Mouse (Mus musculus) midbrain, embryonic 14.5 days (tissue): Measurements from ENCODE around the gene Sptssb. TPM values are rescaled to one million over a fixed set of nuclear protein-coding genes. Genes with fewer than 3 reads are reported as not detected.

Experiments
- ATAC-seq: fragments of 200-750 bp; cut with Nextera tagmentation; 2 replicates; pipeline ENCODE4 v1.8.0; 2017; ENCODE audit warnings: moderate number of reproducible peaks, moderate library complexity; ENCODE audit not compliant: low FRiP score, low TSS enrichment
- DNase-seq: peaks from one replicate; pipeline ENCODE4 v3.0.0-alpha.2; 2015
- H3K27ac ChIP-seq: fragments of 300-500 bp; sonication (generic); replicated peaks from 2 replicates; pipeline ENCODE4 v1.5.1; 2014; ENCODE audit warnings: mild to moderate bottlenecking, low read depth, low read length, moderate library complexity
- H3K27me3 ChIP-seq: fragments of 300-500 bp; sonication (generic); 2 replicates; pipeline ENCODE4 v1.6.1; 2014; ENCODE audit warnings: low read length, control low read depth, mixed read lengths; ENCODE audit not compliant: control insufficient read depth, insufficient read depth
- H3K36me3 ChIP-seq: fragments of 300-500 bp; sonication (generic); 2 replicates; pipeline ENCODE4 v1.6.1; 2014; ENCODE audit warnings: low read length, control low read depth; ENCODE audit not compliant: control insufficient read depth, insufficient read depth
- H3K4me1 ChIP-seq: fragments of 300-500 bp; sonication (generic); 2 replicates; pipeline ENCODE4 v1.6.1; 2014; ENCODE audit warnings: mild to moderate bottlenecking, antibody characterized with exemption, low read length, control low read depth; ENCODE audit not compliant: control insufficient read depth, insufficient read depth
- H3K4me2 ChIP-seq: fragments of 300-500 bp; sonication (generic); 2 replicates; pipeline ENCODE4 v1.6.1; 2014; ENCODE audit warnings: mild to moderate bottlenecking, low read length, moderate library complexity
- H3K4me3 ChIP-seq: fragments of 300-500 bp; sonication (generic); replicated peaks from 2 replicates; pipeline ENCODE4 v1.5.1; 2014; ENCODE audit warnings: low read depth, low read length
- H3K9ac ChIP-seq: fragments of 300-500 bp; sonication (generic); replicated peaks from 2 replicates; pipeline ENCODE4 v1.6.1; 2014; ENCODE audit warnings: mild to moderate bottlenecking, low read length, moderate library complexity
- H3K9me3 ChIP-seq: fragments of 300-500 bp; sonication (generic); 2 replicates; pipeline ENCODE4 v1.6.1; 2016; ENCODE audit warnings: low read length, control low read depth, mixed read lengths; ENCODE audit not compliant: control insufficient read depth
- WGBS: fragments of 180-500 bp; shearing (Covaris S2); extraction: QIAGEN DNeasy Blood & Tissue Kit; methylation state at CpG from one replicate; pipeline ENCODE4 v1.1.7; 2014; 5-methylcytosine and 5-hydroxymethylcytosine counted together
- polyA plus RNA-seq: library from polyadenylated mRNA; unstranded; fragments of >200 nt; fragmentation: Nextera tagmentation; extraction: Ambion mirVana; gene quantifications from 2 replicates; pipeline ENCODE4 v1.2.1, GENCODE M21; 2014

Gene Sptssb
- polyA plus RNA-seq, 1 experiment from 2014 or later, result 0.38 TPM

- ATAC-seq, result no peak
- Histone ChIP-seq H3K27me3 (no peaks in the 10 kb centered on the region), H3K4me3 (peak overlapping the region; percentile 55), H3K4me2 (peak overlapping the region; percentile 96), H3K4me1 (peaks cover 9% of the 10 kb centered on the region; the same call in 1 of the 2 replicates), H3K9ac (peak overlapping the region; percentile 53; the same call in 1 of the 2 replicates), H3K9me3 (no peaks in the 10 kb centered on the region), H3K36me3 (no peaks in the 10 kb centered on the region), H3K27ac (no peak overlapping the region)
- 60% methylated on average over 9 of the region's 9 CpGs for WGBS
- DNase-seq, result no peak
Observed at GRCm38 (mm10) chr3:69861789-69862395, 2.2 kb upstream of the Sptssb start.

DNA sequence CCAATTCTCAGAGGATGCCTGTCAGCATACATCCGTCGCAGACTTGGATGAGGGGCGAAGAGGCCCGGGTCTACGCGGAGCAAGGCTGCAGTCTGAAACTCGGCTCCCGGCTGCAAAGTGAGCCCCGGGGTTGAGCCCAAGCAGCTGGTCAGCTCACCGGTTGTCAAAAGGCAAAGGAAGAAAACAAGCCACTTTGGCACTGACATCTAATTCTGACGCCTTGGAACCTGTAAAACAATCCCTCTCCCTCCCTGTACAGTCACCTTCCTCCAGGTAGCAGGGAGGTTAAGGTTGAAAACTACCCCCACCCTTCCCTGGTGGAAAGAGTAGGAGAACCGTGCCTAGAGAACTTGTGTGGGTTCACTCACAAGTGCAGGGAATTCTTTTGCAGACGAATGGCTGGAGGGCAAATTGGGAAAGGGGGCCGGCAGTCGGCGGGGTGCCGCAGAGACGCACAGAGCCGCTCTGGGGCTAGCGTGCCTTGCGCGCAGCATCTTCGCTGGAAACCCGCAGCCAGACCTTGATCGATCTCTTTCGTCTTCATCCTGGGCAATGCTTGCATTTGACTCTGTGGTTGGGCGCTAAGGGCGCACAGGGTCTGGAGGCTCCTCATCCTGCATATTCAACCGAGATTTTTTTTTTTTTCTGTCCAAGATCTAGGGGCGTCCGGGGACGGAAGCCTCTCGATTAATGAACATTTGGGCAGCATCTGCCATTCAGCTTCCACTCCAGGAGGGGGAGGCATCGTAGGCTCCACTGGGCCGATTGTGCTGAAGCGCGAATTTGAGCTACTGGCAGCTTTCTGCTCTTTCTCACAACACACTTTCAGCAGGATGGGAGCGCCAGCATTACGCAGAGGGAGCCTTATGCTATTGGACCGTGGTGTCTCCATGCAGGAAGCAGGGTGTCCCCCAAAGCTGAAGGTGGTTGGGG, 1.1 kb upstream of the Sptssb start:
- ATAC-seq, result peak; percentile 75
- H3K9me3 ChIP-seq, result no peaks in the 10 kb centered on the region
- peaks cover 9% of the 10 kb centered on the region; the same call in 1 of the 2 replicates for H3K4me1 ChIP-seq
- H3K4me3 ChIP-seq, result peak overlapping the region; percentile 55
- H3K27ac ChIP-seq, result 0 out of 2 replicates have a peak overlapping the region, but pooled peaks have one; percentile 26
- DNase-seq, result peak; percentile 84
- H3K4me2 ChIP-seq, result peak overlapping the region; percentile 96
- no peaks in the 10 kb centered on the region for H3K27me3 ChIP-seq
- H3K36me3 ChIP-seq, result no peaks in the 10 kb centered on the region
- under 1% methylated on average over 40 of the region's 40 CpGs for WGBS
- H3K9ac ChIP-seq, result peak overlapping the region; percentile 53

DNA sequence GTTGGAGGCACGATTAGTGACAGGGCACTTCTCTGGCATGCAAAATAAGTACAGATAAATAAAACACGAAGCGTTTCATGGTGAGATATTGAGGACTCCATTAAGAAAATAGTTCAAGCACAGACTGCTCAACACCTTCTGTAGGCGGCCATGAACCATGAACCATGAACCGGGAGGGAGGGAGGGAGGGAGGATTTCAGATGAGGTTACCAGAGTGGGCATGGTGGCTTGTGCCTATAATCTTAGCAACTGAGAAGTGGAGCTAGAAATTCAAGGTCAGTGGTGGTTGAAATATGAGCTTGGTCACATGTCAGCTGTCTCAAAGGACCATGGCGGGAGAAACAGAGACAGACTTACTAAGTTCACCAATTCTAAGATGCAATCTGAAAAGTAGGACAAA, 20.3 kb downstream of the Sptssb start:
- Histone ChIP-seq H3K9ac (no peak overlapping the region), H3K4me3 (no peak overlapping the region), H3K27me3 (no peaks in the 10 kb centered on the region), H3K36me3 (no peaks in the 10 kb centered on the region), H3K27ac (no peak overlapping the region), H3K4me2 (no peak overlapping the region), H3K4me1 (no peaks in the 10 kb centered on the region), H3K9me3 (no peaks in the 10 kb centered on the region)
- DNase-seq (no peak), ATAC-seq (no peak)
- 86% methylated on average over 6 of the region's 6 CpGs for WGBS

DNA sequence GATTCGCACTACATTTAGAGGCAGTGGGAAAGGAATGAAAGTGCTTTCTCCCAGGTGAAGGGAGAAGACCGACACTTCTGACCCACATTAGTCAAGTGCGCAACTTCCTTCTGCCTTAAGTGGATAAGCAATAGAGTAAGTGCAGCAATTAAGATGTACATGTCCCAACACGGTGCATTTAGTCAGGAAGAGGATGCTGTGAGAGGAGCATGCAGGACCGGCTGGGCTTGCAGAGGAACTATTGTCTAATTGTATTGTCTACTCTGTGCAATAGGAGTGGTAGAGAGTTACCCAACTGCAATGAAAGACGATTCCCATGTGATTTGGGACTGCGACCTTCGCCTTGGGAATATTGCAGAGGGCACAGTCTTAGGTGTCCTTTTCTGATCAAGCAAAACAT, 30.2 kb downstream of the Sptssb start:
- H3K4me3 ChIP-seq, result no peak overlapping the region
- no peaks in the 10 kb centered on the region for H3K4me1 ChIP-seq
- H3K36me3 ChIP-seq, result no peaks in the 10 kb centered on the region
- no peak overlapping the region for H3K27ac ChIP-seq
- H3K27me3 ChIP-seq, result no peaks in the 10 kb centered on the region
- ATAC-seq, result no peak
- no peak overlapping the region for H3K4me2 ChIP-seq
- DNase-seq, result no peak
- no peak overlapping the region for H3K9ac ChIP-seq
- WGBS, result 85% methylated on average over 8 of the region's 8 CpGs
- no peaks in the 10 kb centered on the region for H3K9me3 ChIP-seq

- Histone ChIP-seq H3K36me3 (no peaks in the 10 kb centered on the region), H3K4me1 (no peaks in the 10 kb centered on the region), H3K4me2 (no peak overlapping the region), H3K4me3 (no peak overlapping the region), H3K27ac (no peak overlapping the region), H3K27me3 (no peaks in the 10 kb centered on the region), H3K9ac (no peak overlapping the region), H3K9me3 (no peaks in the 10 kb centered on the region)
- ATAC-seq (no peak), DNase-seq (no peak)
- WGBS, result 100% methylated on average over 1 of the region's 1 CpGs
Observed at GRCm38 (mm10) chr3:69824536-69824935, 35.2 kb downstream of the Sptssb start.

DNA sequence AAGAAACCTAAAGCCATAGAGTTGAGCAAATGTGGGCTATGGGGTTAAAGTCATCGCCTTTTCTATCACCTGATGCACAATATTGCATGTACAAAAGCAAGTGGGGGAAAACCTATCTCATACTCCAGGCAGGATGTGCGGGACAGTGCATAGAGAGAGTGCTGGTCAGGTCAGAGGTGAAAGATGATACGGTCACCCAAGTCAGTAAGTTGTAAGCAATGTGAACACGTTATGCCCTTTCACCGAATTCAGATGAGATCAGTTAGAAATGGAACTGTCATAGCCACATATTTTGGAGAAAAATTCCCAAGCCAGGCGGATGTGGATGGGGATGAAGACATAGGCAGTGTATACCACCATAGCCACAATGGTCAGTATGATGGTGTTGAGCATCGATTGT, 39.1 kb downstream of the Sptssb start:
- H3K27ac ChIP-seq, result no peak overlapping the region
- H3K9me3 ChIP-seq, result no peaks in the 10 kb centered on the region
- no peak overlapping the region for H3K9ac ChIP-seq
- 89% methylated on average over 7 of the region's 7 CpGs for WGBS
- no peaks in the 10 kb centered on the region for H3K4me1 ChIP-seq
- H3K4me3 ChIP-seq, result no peak overlapping the region
- DNase-seq (no peak), ATAC-seq (no peak)
- no peaks in the 10 kb centered on the region for H3K36me3 ChIP-seq
- H3K4me2 ChIP-seq, result no peak overlapping the region
- H3K27me3 ChIP-seq, result no peaks in the 10 kb centered on the region

GRCm38 (mm10) chr3:69819851-69820200, 39.9 kb downstream of the Sptssb start:
- peak; percentile 13 for DNase-seq
- no peak overlapping the region for H3K27ac ChIP-seq

DNA sequence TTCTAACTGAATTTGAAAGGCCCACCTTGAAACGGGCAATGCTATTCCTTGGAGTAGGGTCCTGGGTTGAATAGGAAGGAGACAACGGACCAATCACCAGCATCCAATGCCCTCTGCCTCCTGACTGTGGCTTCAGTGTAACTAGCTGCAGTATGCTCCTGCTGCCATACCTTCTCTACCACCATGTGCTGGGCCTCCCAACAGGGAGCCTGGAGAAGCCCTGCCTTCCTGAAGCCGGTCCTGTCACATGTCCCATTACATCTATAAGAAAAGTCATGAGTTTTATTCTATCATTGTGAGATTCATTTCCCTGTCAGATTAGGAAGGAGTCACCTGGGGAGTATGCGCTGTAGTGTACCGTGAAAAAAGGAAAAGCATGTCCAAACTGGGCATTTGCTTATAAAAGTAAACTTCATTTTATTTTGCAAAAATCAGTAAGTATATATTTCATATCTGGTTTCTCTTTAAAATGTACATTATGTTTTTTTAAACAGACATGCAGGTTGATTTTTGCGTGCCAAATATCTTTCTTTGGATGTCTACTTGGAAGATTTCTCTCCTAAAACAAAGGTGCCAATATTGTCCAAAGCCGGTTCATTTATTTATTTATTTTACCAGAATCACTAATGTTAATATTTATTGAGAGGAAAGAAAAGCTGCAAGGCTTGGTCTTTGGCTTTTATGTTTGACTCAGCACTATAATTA, 40.4 kb downstream of the Sptssb start:
- no peak for ATAC-seq
- WGBS, result 82% methylated on average over 7 of the region's 7 CpGs
- no peak overlapping the region for H3K27ac ChIP-seq

More at GRCm38 (mm10) chr3:69819851-69820200, 39.9 kb downstream of the Sptssb start:
- Histone ChIP-seq H3K4me1 (no peaks in the 10 kb centered on the region), H3K4me3 (no peak overlapping the region), H3K36me3 (no peaks in the 10 kb centered on the region), H3K27me3 (no peaks in the 10 kb centered on the region), H3K9me3 (no peaks in the 10 kb centered on the region), H3K9ac (no peak overlapping the region), H3K4me2 (no peak overlapping the region)
- no peak for ATAC-seq
- 61% methylated on average over 3 of the region's 3 CpGs for WGBS

More for the DNA sequence above, 40.4 kb downstream of the Sptssb start:
- H3K4me1 ChIP-seq, result no peaks in the 10 kb centered on the region
- H3K4me2 ChIP-seq, result no peak overlapping the region
- no peak overlapping the region for H3K4me3 ChIP-seq
- H3K36me3 ChIP-seq, result no peaks in the 10 kb centered on the region
- H3K9ac ChIP-seq, result no peak overlapping the region
- DNase-seq, result no peak
- H3K9me3 ChIP-seq, result no peaks in the 10 kb centered on the region
- no peaks in the 10 kb centered on the region for H3K27me3 ChIP-seq
